18 mouse cellular contexts compared by ENCODE assay signal in the genomic region with DNA sequence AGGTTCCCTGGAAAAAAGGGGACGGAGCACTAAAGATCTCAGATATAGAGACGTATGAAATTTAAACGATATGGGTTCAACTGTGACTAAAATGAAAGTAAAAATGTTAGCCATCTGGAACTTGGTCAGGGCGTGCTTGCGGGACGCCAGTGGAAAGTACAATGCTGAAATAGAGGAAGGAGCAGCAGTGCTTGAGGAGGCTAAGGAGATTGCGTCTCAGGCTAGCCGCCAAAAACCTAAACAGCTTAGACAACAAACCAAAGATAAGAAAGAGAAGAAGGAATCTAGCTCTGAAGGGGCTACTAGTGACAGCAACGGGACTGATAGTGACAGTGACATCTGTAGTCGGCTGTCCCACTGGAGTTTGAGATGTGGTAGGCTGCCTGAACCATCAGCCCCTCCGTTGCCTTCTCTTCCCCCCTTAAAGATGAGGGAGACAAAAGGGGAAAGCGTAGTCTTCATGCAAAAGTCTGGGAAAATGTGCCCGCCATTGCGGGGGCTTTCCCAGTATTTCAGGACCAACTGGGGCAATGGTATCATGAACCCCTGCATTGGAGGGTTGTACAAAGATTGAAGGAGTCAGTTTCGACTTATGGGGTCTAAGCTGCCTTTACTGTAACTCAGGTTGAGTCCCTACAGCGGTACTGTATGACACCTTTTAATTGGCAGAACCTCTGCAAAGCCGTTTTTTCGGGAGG. TPM values are rescaled to one million over a fixed set of nuclear protein-coding genes. Genes with fewer than 3 reads are reported as not detected.
DNase-seq lines count a peak whose midpoint lies in the region; ATAC-seq and TF ChIP-seq lines count a peak whose summit lies in the region.
"Not testable (repeated sequence)": the region's sequence is repeated elsewhere in the genome, so short reads cannot be mapped to it uniquely, and the experiment has no call there.
"Had no signal": no experiment of that assay in that cellular context is flagged by ENCODE, and none has a peak within 500 bp of the region (broad histone marks: within the 10 kb centered on the region; RNA-seq: fewer than 3 reads in every experiment).

No protein-coding gene starts in this region.

- peak overlapping the region; percentile 14; the same call in 1 of the 2 replicates for H3K4me3 ChIP-seq in brown adipose tissue, adult 24 weeks (ENCODE audit: insufficient read depth, low read depth, low read length)
- not testable (repeated sequence) for H3K4me3 ChIP-seq in heart, embryonic 13.5 days
- H3K4me3 ChIP-seq in small intestine, adult 2 months (ENCODE audit: low read depth, low read length): peak overlapping the region; percentile 52

- WGBS in heart, embryonic 13.5 days: 71% methylated on average over 18 of the region's 18 CpGs
- 52% methylated on average over 18 of the region's 18 CpGs for WGBS in small intestine, adult 2 months

- not testable (repeated sequence) for TF ChIP-seq CTCF in small intestine, adult 2 months (IDR thresholded peaks at IDR 0.05; ENCODE audit: extremely low read depth, insufficient read length, insufficient replicate concordance, low read depth, low read length)

- TF ChIP-seq POLR2A in small intestine, adult 2 months (IDR thresholded peaks at IDR 0.05; ENCODE audit: low read depth, low read length): not testable (repeated sequence)

- H3K36me3 ChIP-seq in heart, embryonic 13.5 days: not testable (repeated sequence)
- peaks cover 11% of the 10 kb centered on the region for H3K36me3 ChIP-seq in small intestine, adult 2 months (ENCODE audit: control insufficient read depth, insufficient read depth, low read length)

- H3K27me3 ChIP-seq in heart, embryonic 13.5 days (replicated peaks); small intestine, adult 2 months (ENCODE audit: control insufficient read depth, insufficient read depth, low read length): not testable (repeated sequence)

- H3K9me3 ChIP-seq in heart, embryonic 13.5 days: peaks cover 13% of the 10 kb centered on the region

- not testable (repeated sequence) for H3K9ac ChIP-seq in heart, embryonic 13.5 days

- DNase-seq in A20 (ENCODE audit: low read depth, low spot score) (peak; percentile 66), MEL-GATA-1-ER (ENCODE audit: extremely low read depth, low read depth) (peak; percentile 77)
- DNase-seq in gastrocnemius, postnatal 10 days: peak; percentile 1

- 0 out of 2 replicates have a peak overlapping the region, but pooled peaks have one; percentile 9 for H3K4me2 ChIP-seq in heart, embryonic 13.5 days

- ATAC-seq in heart, embryonic 13.5 days (ENCODE audit: extremely low read depth, insufficient number of reproducible peaks, low FRiP score, low TSS enrichment): not testable (repeated sequence)

- not testable (repeated sequence) for H3K27ac ChIP-seq in brown adipose tissue, adult 24 weeks (replicated peaks; ENCODE audit: low read depth, low read length); heart, embryonic 13.5 days (replicated peaks)
- peak overlapping the region; percentile 76 for H3K27ac ChIP-seq in small intestine, adult 2 months (ENCODE audit: insufficient read depth, low read depth, low read length)

- not testable (repeated sequence) for H3K4me1 ChIP-seq in brown adipose tissue, adult 24 weeks (ENCODE audit: control insufficient read depth, insufficient read depth, insufficient read length, low read length); heart, embryonic 13.5 days
- H3K4me1 ChIP-seq in small intestine, adult 2 months (ENCODE audit: control insufficient read depth, insufficient read depth, insufficient read length, low read length): peaks cover 18% of the 10 kb centered on the region; the same call in 1 of the 2 replicates

RNA-seq across cellular contexts. Expression of gene Trmt112, which starts 13.7 kb away (rescaled TPM):
- polyA plus RNA-seq in brown adipose tissue, adult 24 weeks (2012; ENCODE audit: insufficient read depth, insufficient read length, missing spikeins): 18.1 and 29.4 TPM in 2 replicates
- total RNA-seq in gastrocnemius, postnatal 10 days (2021): 10 to 100 TPM; 45.2 to 48.1 TPM
- polyA plus RNA-seq in heart, embryonic 13.5 days (2015; fragmentation: Nextera tagmentation; extraction: Ambion mirVana): 79.1 and 93.8 TPM in 2 replicates
- polyA plus RNA-seq in small intestine, adult 2 months (2012; rRNA removed): 29.0 and 52.3 TPM in 2 replicates

RNA-seq across cellular contexts. Expression of gene Prdx5, which starts 14.1 kb away (rescaled TPM):
- polyA plus RNA-seq in brown adipose tissue, adult 24 weeks (2012; ENCODE audit: insufficient read depth, insufficient read length, missing spikeins): 974 and 1,161 TPM in 2 replicates
- total RNA-seq in gastrocnemius, postnatal 10 days (2021): 100 to 1,000 TPM; 150 to 152 TPM
- 217 and 232 TPM in 2 replicates for polyA plus RNA-seq in heart, embryonic 13.5 days (2015; fragmentation: Nextera tagmentation; extraction: Ambion mirVana)
- polyA plus RNA-seq in small intestine, adult 2 months (2012; rRNA removed): 94.6 and 180 TPM in 2 replicates

RNA-seq across cellular contexts. Expression of gene Esrra, which starts 25.9 kb away (rescaled TPM):
- polyA plus RNA-seq in brown adipose tissue, adult 24 weeks (2012; ENCODE audit: insufficient read depth, insufficient read length, missing spikeins): 86.4 and 123 TPM in 2 replicates
- total RNA-seq in gastrocnemius, postnatal 10 days (2021): 10 to 100 TPM; 45.8 to 45.9 TPM
- polyA plus RNA-seq in heart, embryonic 13.5 days (2015; fragmentation: Nextera tagmentation; extraction: Ambion mirVana): 30.4 and 33.0 TPM in 2 replicates
- 168 and 346 TPM in 2 replicates for polyA plus RNA-seq in small intestine, adult 2 months (2012; rRNA removed)

RNA-seq across cellular contexts. Expression of gene Catsperz, which starts 29.4 kb away (rescaled TPM):
- not detected in 2 replicates for polyA plus RNA-seq in brown adipose tissue, adult 24 weeks (2012; ENCODE audit: insufficient read depth, insufficient read length, missing spikeins)
- total RNA-seq in gastrocnemius, postnatal 10 days (2021): not detected
- polyA plus RNA-seq in heart, embryonic 13.5 days (2015; fragmentation: Nextera tagmentation; extraction: Ambion mirVana): 1.7 and 3.6 TPM in 2 replicates
- not detected in 2 replicates for polyA plus RNA-seq in small intestine, adult 2 months (2012; rRNA removed)
- total RNA-seq: adrenal gland, adult 8-10 months; adrenal gland, postnatal 25 days; gastrocnemius, adult 18-20 months; gastrocnemius, postnatal 25 days; heart, adult 2 months; heart, postnatal 10 days; heart, postnatal 36 days had no signal
- polyA plus RNA-seq: activated CD4-positive, CD25-positive, alpha-beta regulatory T cell, adult 4 months; erythroblast, embryonic 14.5 days; forebrain, embryonic 13.5 days; G1E; hindbrain, embryonic 10.5 days had no signal

RNA-seq across cellular contexts. Expression of gene Ccdc88b, which starts 37.7 kb away (rescaled TPM):
- 1.9 and 2.3 TPM in 2 replicates for polyA plus RNA-seq in brown adipose tissue, adult 24 weeks (2012; ENCODE audit: insufficient read depth, insufficient read length, missing spikeins)
- 1 to 10 TPM in 1 of 2 experiments, under 1 TPM in 1; 0.97 to 1.5 TPM for total RNA-seq in gastrocnemius, postnatal 10 days (2021)
- polyA plus RNA-seq in heart, embryonic 13.5 days (2015; fragmentation: Nextera tagmentation; extraction: Ambion mirVana): 0.39 and 1.3 TPM in 2 replicates
- 17.9 and 34.6 TPM in 2 replicates for polyA plus RNA-seq in small intestine, adult 2 months (2012; rRNA removed)

Comparison
In these comparisons a context has a peak if more than half of its experiments do, and no peak if none do; other contexts are left out.
1. DNase-seq: peak in every context shown above with its lines; median percentile 77 in MEL-GATA-1-ER; 66 in A20; 1 in gastrocnemius, postnatal 10 days.